Mouse (Mus musculus): Measurements from ENCODE around the gene Krtap4-16.
"Not testable (repeated sequence)": the region's sequence is repeated elsewhere in the genome, so short reads cannot be mapped to it uniquely, and the experiment has no call there.

Krtap4-16 gene

GRCm38 (mm10) chr11:99851508-99851907 lies at the start of gene Krtap4-16:
Gene Krtap4-16, minus strand, starts transcription at chr11:99851608.
- DNase-seq (ENCODE audit: low spot score in 2 of 2), result no peak

- not testable (repeated sequence) for DNase-seq (ENCODE audit: low spot score in 2 of 2)
These were observed 27.5 kb upstream of the Krtap4-16 start, which contains the start of gene Gm11567 for GRCm38 (mm10) chr11:99878887-99879286. Gene Gm11567, plus strand, starts transcription at chr11:99879187.

- not testable (repeated sequence) for DNase-seq (ENCODE audit: low spot score in 2 of 2)
These were observed 21.7 kb upstream of the Krtap4-16 start, which contains the start of gene Krtap9-1 for GRCm38 (mm10) chr11:99873089-99873488. Gene Krtap9-1, plus strand, starts transcription at chr11:99873389.

DNA sequence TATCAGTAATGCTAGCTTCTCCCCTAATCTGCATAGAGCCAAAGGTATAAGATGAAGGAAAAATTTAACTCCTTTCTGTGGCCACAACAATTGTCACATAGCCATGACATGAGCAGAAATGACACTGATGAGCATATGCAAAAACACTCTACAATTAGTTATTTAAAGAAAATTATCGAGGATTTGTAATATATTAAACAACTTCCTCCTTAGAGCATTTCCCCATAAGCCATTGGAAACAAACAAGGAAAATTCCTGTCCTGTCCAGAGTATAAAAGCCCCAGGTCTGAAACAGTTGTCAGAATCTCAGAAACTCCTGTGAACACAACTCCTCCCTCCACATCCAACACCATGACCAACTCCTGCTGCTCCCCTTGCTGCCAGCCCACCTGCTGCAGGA lies 12.8 kb upstream of the Krtap4-16 start, which contains the start of gene Gm11559:
Gene Gm11559 (plus strand): TSS at position 301 of the 400 bp plus-strand sequence.
- DNase-seq (ENCODE audit: low spot score in 2 of 2), result not testable (repeated sequence)

- DNase-seq (ENCODE audit: low spot score in 2 of 2), result peak in 1 of 2 experiments; percentile 1
These were observed 7.4 kb upstream of the Krtap4-16 start for GRCm38 (mm10) chr11:99858761-99859160.

- no peak for DNase-seq (ENCODE audit: low spot score in 2 of 2)
These were observed 6.2 kb upstream of the Krtap4-16 start, which contains the start of gene Gm11568 for GRCm38 (mm10) chr11:99857617-99858016. Gene Gm11568, plus strand, starts transcription at chr11:99857917.

DNA sequence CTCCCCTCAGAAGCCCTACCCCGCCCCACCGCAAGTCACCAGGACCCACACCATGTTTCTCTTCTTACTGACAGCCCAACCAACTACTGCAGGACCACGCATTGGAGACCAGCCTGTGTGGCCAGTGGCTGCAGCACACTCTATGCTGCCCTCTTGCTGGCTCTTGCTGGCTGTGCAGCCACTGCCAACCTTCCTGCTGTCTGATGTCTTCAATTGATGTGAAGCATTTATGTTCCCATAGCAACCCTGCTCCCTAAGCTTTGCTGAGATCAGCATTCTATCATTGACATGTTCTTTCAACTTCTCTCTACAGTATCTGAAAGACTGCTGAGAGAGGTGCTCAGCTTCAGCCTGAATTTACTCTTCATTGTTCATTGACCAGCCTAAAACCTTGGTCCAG lies 2.7 kb upstream of the Krtap4-16 start:
- no peak for DNase-seq (ENCODE audit: low spot score in 2 of 2)

GRCm38 (mm10) chr11:99846746-99847145 lies 4.7 kb downstream of the Krtap4-16 start:
- no peak for DNase-seq (ENCODE audit: low spot score in 2 of 2)

- no peak for DNase-seq (ENCODE audit: low spot score in 2 of 2)
These were observed 9.2 kb downstream of the Krtap4-16 start for GRCm38 (mm10) chr11:99842185-99842584.

- DNase-seq (ENCODE audit: low spot score in 2 of 2), result no peak
These were observed 13.4 kb downstream of the Krtap4-16 start, which contains the start of gene 2300003K06Rik for GRCm38 (mm10) chr11:99837966-99838365. Gene 2300003K06Rik, minus strand, starts transcription at chr11:99838066.

DNA sequence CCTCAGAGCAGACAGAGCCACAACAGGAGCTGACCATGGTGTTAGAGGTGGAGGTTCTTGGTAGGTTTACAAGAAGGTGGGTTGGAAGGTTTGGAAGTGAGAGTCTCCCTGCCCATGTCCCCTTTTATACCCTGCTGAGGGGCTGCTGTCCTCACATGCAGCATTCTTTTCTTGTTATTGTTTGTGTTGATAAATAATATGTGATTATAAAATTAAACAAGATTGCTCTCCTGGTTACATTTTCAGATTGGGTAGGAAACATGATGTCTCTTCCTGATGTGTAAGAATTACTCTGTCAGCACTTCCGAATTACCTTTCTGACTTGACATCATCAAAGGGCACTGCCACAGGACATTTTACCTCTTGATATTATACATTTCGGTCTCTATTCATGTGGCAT lies 35.8 kb downstream of the Krtap4-16 start, which contains the start of gene Gm11564:
Gene Gm11564 (minus strand): TSS at position 101 of the 400 bp plus-strand sequence.
- not testable (repeated sequence) for DNase-seq (ENCODE audit: low spot score in 2 of 2)

DNA sequence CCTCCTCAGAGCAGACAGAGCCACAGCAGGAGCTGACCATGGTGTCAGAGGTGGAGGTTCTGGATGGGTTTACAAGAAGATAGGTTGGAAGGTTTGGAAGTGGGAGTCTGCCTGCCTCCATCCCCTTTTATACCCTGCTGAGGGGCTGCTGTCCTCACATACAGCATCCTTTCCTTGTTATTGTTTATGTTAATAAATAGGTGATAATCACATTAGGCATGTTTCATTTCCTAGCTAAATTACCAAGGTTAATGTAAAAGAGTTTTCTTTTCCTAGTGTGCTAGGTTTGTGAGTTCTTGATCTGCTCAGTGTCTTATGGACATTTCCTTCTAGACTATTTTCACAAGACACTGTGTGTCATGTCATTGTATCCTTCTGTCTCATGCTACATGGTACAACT lies 41.6 kb downstream of the Krtap4-16 start, which contains the start of gene Krtap4-13:
Gene Krtap4-13 (minus strand): TSS at position 101 of the 400 bp plus-strand sequence.
- not testable (repeated sequence) for DNase-seq (ENCODE audit: low spot score in 2 of 2)

DNA sequence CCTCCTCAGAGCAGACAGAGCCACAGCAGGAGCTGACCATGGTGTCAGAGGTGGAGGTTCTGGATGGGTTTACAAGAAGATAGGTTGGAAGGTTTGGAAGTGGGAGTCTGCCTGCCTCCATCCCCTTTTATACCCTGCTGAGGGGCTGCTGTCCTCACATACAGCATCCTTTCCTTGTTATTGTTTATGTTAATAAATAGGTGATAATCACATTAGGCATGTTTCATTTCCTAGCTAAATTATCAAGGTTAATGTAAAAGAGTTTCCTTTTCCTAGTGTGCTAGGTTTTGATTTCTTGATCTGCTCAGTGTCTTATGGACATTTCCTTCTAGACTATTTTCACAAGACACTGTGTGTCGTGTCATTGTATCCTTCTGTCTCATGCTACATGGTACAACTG lies 47.1 kb downstream of the Krtap4-16 start, which contains the start of gene Gm11554:
Gene Gm11554 (minus strand): TSS at position 101 of the 400 bp plus-strand sequence.
- not testable (repeated sequence) for DNase-seq (ENCODE audit: low spot score in 2 of 2)
